In genomic region chr4:97465932-97466666, GRCm38 (mm10) we compare ENCODE assay signal across 9 mouse cellular contexts.
DNase-seq lines count a peak whose midpoint lies in the region; ATAC-seq lines count a peak whose summit lies in the region.
"Had no signal": no experiment of that assay in that cellular context is flagged by ENCODE, and none has a peak within 500 bp of the region (broad histone marks: within the 10 kb centered on the region; RNA-seq: fewer than 3 reads in every experiment).

No protein-coding gene starts in this region.

- no peaks in the 10 kb centered on the region for H3K36me3 ChIP-seq in forebrain, embryonic 11.5 days (ENCODE audit: control insufficient read depth, insufficient read depth, low read length)
- H3K36me3 ChIP-seq in forebrain, embryonic 14.5 days (ENCODE audit: control insufficient read depth, insufficient read depth, low read length): no peaks in the 10 kb centered on the region
- H3K36me3 ChIP-seq in midbrain, embryonic 12.5 days: no peaks in the 10 kb centered on the region

- no peaks in the 10 kb centered on the region for H3K27me3 ChIP-seq in forebrain, embryonic 11.5 days (ENCODE audit: control insufficient read depth, insufficient read depth, low read length)
- H3K27me3 ChIP-seq in forebrain, embryonic 14.5 days (replicated peaks; ENCODE audit: control insufficient read depth, insufficient read depth, low read length): no peaks in the 10 kb centered on the region
- H3K27me3 ChIP-seq in midbrain, embryonic 12.5 days: no peaks in the 10 kb centered on the region

- WGBS in forebrain, embryonic 11.5 days: 49% methylated on average over 6 of the region's 6 CpGs
- WGBS in forebrain, embryonic 14.5 days: 29% methylated on average over 6 of the region's 6 CpGs
- 43% methylated on average over 6 of the region's 6 CpGs for WGBS in midbrain, embryonic 12.5 days

- no peak overlapping the region; the same call in 1 of the 2 replicates for H3K27ac ChIP-seq in forebrain, embryonic 11.5 days (ENCODE audit: low read depth, low read length)
- H3K27ac ChIP-seq in forebrain, embryonic 14.5 days (ENCODE audit: low read depth, low read length): no peak overlapping the region
- no peak overlapping the region for H3K27ac ChIP-seq in midbrain, embryonic 12.5 days (replicated peaks)
- H3K27ac ChIP-seq: gastrocnemius, adult 2 months had no signal

- H3K4me3 ChIP-seq in forebrain, embryonic 11.5 days (ENCODE audit: low read depth, low read length): no peak overlapping the region
- no peak overlapping the region for H3K4me3 ChIP-seq in forebrain, embryonic 14.5 days (ENCODE audit: low read depth, low read length)
- H3K4me3 ChIP-seq in midbrain, embryonic 12.5 days: no peak overlapping the region
- H3K4me3 ChIP-seq: gastrocnemius, adult 2 months had no signal

- peak; percentile 54 for ATAC-seq in forebrain, embryonic 11.5 days (replicated peaks; ENCODE audit: low FRiP score)
- no peak for ATAC-seq in forebrain, embryonic 14.5 days
- ATAC-seq in midbrain, embryonic 12.5 days (ENCODE audit: low FRiP score, low read depth): peak; percentile 79

- H3K4me2 ChIP-seq in forebrain, embryonic 11.5 days (ENCODE audit: low read depth, low read length, severe bottlenecking): no peak overlapping the region
- no peak overlapping the region for H3K4me2 ChIP-seq in forebrain, embryonic 14.5 days (ENCODE audit: low read length)
- no peak overlapping the region for H3K4me2 ChIP-seq in midbrain, embryonic 12.5 days (replicated peaks)

- peak; percentile 50 for DNase-seq in forebrain, embryonic 11.5 days (ENCODE audit: low spot score)
- DNase-seq in forebrain, embryonic 14.5 days (ENCODE audit: low spot score): no peak
- DNase-seq in 3T3-L1 (ENCODE audit: low read depth, low spot score): peak; percentile 34
- DNase-seq in fat pad, adult 2 months (ENCODE audit: extremely low read depth, low read depth, low spot score): peak; percentile 21
- DNase-seq in spleen, postnatal 14 days (ENCODE audit: low spot score in 2 of 2): no peak
- DNase-seq in cerebellum, adult 11-12 months: no peak
- no peak for DNase-seq in gastrocnemius, adult 8-10 months (ENCODE audit: low spot score in 2 of 2)
- DNase-seq: gastrocnemius, adult 2 months had no signal

- no peaks in the 10 kb centered on the region; the same call in 1 of the 2 replicates for H3K4me1 ChIP-seq in forebrain, embryonic 11.5 days (replicated peaks; ENCODE audit: control insufficient read depth, insufficient read depth, low read length)
- 0 out of 2 replicates have a peak, but pooled peaks cover 3% of the 10 kb centered on the region for H3K4me1 ChIP-seq in forebrain, embryonic 14.5 days (ENCODE audit: control insufficient read depth, insufficient read depth, low read length)
- peaks cover 12% of the 10 kb centered on the region; the same call in 1 of the 2 replicates for H3K4me1 ChIP-seq in midbrain, embryonic 12.5 days

- H3K9me3 ChIP-seq in forebrain, embryonic 11.5 days (ENCODE audit: control insufficient read depth, low read length): no peaks in the 10 kb centered on the region
- H3K9me3 ChIP-seq in forebrain, embryonic 14.5 days (replicated peaks; ENCODE audit: control insufficient read depth, low read length): no peaks in the 10 kb centered on the region
- H3K9me3 ChIP-seq in midbrain, embryonic 12.5 days: no peaks in the 10 kb centered on the region

- no peak overlapping the region for H3K9ac ChIP-seq in forebrain, embryonic 11.5 days (ENCODE audit: low read length)
- no peak overlapping the region for H3K9ac ChIP-seq in forebrain, embryonic 14.5 days (ENCODE audit: low read length)
- no peak overlapping the region for H3K9ac ChIP-seq in midbrain, embryonic 12.5 days (replicated peaks)

Comparison
In these comparisons a context has a peak if more than half of its experiments do, and no peak if none do; other contexts are left out.
1. DNase-seq: peak in forebrain, embryonic 11.5 days (single experiment), 3T3-L1 (single experiment) and fat pad, adult 2 months (single experiment); none in forebrain, embryonic 14.5 days (single experiment), spleen, postnatal 14 days (0 of 2), cerebellum, adult 11-12 months (single experiment) and gastrocnemius, adult 8-10 months (0 of 2).